Mouse (Mus musculus) forelimb bud, embryonic 11.5 days (tissue): ENCODE measurements around the gene Arpc1a.
"Not testable (repeated sequence)": the region's sequence is repeated elsewhere in the genome, so short reads cannot be mapped to it uniquely, and the experiment has no call there.

Experiments used
- DNase-seq: peaks from one replicate; pipeline ENCODE4 v3.0.0-alpha.2; 2012; ENCODE audit warnings: low read depth, low spot score

Arpc1a gene

GRCm38 (mm10) chr5:145083632-145084451 lies at the start of gene Arpc1a, which contains the start of gene Kpna7:
Gene Arpc1a, plus strand, starts transcription at chr5:145083830.
Gene Kpna7, minus strand, starts transcription at chr5:145084030.
- DNase-seq = peak; percentile 96

- DNase-seq = peak; percentile 12
Observed at GRCm38 (mm10) chr5:145041628-145042027, 42.0 kb upstream of the Arpc1a start.

DNA sequence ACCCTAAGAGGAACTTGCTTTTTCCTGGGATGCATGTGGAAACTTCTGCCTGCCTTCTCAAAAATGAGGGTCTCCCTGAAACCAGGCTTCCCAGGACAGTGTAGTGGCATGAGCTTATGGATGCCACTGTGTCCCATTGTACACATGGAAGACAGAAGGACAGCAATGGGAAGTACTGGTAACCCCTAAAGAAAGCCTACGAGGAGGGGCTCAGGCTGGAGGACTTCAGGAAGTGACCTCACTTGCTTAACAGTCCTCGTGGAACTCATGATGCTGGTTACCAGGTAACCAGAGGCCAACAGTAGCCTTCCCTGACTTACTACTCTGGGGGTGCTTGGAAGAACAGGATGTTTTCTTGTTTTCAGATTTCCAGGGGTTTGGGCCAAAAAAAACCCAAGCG lies 40.9 kb upstream of the Arpc1a start, which contains the start of gene 1700018F24Rik:
Gene 1700018F24Rik, plus strand, starts transcription at position 301 of the 400 bp plus-strand sequence.
- DNase-seq = not testable (repeated sequence)

- DNase-seq = not testable (repeated sequence)
Observed at GRCm38 (mm10) chr5:145054187-145054586, 29.4 kb upstream of the Arpc1a start.

- no peak for DNase-seq
Observed at GRCm38 (mm10) chr5:145057907-145058306, 25.7 kb upstream of the Arpc1a start.

GRCm38 (mm10) chr5:145058722-145059121 lies 24.9 kb upstream of the Arpc1a start:
- DNase-seq = no peak

GRCm38 (mm10) chr5:145059524-145059923 lies 24.1 kb upstream of the Arpc1a start:
- DNase-seq = no peak

- no peak for DNase-seq
Observed at GRCm38 (mm10) chr5:145064765-145065340, 18.8 kb upstream of the Arpc1a start.

DNA sequence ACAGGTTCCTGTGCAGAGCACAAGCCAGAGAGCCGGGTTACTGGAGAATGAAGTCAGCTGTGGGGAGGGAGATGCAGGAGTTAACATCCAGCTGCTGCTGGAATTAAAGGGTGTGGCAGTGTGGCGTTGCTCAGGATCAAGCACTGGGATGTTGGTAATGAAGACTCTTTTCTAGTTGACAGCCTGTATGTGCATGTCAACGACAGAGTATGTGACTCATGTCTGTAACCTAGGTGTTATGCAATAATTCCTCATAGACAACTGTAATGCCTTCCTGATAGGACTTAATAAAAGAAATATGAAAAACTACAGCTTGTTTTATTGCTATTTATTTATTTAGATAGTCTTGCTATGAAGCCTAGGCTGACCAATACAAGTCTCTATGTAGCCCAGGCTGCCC lies 14.8 kb upstream of the Arpc1a start:
- DNase-seq = no peak

GRCm38 (mm10) chr5:145069707-145070106 lies 13.9 kb upstream of the Arpc1a start:
- peak; percentile 83 for DNase-seq

GRCm38 (mm10) chr5:145071342-145071741 lies 12.3 kb upstream of the Arpc1a start:
- DNase-seq = no peak

DNA sequence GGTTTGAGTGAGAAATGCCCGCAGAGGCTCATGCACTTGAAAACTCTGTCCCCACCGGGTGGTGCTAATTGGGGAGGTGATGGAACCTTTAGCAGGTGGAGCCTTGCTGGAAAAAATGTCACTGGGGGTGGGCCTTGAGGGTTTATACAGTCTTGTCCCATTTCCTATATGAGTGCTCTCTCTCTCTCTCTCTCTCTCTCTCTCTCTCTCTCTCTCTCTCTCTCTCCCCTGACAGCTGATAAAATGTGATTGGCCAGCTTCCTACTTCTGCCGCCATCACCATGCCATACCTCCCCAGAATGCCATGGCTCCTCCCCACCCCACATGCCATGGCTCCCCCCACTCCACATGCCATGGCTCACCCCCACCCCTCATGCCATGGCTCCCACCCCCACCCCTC lies 8.5 kb upstream of the Arpc1a start:
- DNase-seq = no peak

DNA sequence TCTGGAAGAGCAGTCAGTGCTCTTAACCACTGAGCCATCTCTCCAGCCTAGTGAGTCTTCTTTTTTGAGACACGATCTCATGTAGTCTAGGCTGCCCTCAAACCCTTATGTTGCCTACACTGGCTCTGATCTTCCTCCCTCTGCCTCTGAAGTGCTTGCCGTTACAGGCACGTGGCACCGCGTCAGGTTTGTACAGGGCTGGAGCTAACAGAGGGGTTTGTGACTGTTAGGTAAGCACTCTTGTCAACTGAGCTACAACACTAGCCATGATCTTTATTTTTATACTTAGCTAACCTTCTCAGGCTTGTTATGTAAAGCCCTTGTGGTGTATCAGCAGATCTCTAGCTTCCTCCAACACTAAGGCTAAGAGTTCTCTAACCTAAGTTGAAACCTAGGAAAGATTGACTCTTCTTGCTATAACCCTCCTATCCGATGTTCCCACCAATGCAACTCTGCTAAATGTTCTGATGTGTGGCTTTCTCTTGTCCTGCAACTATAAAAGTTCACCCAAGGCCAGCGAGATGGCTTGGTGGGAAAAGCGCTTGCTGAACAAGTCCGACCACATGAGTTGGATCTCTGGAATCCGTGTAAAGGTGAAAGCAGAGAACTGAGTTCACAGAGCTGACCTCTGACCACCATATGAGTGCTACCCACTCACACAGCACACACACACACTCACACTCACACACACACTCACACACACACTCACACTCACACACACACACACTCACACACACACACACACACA lies 1.6 kb upstream of the Arpc1a start:
- DNase-seq = no peak

GRCm38 (mm10) chr5:145083201-145083600 lies 429 bp upstream of the Arpc1a start:
- DNase-seq = not testable (repeated sequence)

- no peak for DNase-seq
Observed at GRCm38 (mm10) chr5:145084822-145085221, 1.2 kb downstream of the Arpc1a start.

DNA sequence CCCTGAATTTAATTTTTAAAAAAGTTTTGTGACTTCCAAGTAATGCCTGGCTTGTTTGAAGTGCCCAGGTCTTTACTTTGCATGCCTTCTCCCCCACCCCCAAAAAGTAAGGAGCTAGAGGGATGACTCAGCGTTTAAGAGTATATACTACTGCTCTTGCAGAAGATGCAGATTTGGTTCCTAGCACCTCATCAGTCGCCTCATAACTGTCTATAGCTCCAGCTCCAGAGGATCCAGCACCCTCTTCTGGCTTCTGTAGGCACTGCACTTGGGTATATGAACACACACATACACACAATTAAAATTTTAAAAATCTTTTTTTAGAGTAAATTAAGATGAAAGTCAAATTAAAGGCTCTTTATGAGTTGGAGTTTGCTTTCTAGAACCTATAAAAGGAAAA lies 4.6 kb downstream of the Arpc1a start:
- no peak for DNase-seq

DNA sequence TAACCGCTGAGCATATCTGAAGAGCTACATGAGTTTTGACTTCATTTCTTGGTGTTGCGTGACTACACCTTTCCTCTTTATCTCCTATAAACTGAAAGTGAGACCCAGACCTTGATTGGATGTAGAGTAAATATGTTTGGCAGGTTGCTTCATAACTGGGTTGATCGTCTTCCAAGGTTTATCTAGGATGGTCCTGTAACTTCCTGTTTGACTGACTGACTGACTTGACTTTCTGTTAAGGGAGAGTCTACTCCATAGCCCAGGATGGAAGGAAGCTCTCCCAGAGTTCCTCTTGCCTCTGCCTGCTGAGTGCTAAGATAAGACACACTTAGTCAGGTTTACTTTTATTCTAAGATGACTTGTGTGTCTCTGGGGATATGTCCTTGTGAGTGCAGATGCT lies 6.2 kb downstream of the Arpc1a start:
- DNase-seq = no peak

- no peak for DNase-seq
Observed at GRCm38 (mm10) chr5:145096195-145096594, 12.6 kb downstream of the Arpc1a start.

DNA sequence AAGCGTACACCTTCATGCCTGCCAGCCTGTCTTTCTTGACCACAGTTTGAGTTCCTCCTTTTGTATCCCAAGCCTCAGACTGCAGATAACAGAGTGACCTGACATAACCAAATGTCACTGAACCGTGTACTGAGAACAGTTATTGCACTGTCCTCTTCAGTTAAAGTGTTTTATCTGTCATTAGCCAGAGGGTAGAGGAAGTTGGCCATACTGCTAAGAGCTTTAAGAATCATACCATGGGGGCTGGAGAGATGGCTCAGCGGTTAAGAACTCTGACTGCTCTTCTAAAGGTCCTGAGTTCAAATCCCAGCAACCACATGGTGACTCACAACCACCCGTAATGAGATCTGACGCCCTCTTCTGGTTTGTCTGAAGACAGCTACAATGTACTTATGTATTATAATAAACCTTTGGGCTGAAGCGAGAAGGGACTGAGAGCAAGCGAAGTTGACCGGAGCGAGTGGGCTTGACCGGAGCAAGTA lies 14.8 kb downstream of the Arpc1a start:
- DNase-seq = no peak

DNA sequence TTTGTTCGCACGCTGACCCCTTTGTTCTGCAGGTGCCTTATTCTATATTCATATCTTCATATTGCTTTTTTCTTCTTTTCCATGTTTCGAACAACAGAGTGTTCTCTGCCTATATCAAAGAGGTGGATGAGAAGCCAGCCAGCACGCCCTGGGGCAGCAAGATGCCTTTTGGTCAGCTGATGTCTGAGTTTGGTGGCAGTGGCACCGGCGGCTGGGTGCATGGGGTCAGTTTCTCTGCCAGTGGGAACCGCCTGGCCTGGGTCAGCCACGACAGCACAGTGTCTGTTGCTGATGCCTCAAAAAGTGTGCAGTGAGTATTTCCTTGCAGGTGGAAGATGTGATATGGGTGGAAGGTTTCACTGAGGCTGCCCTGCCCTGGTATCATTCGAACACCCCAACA lies 17.3 kb downstream of the Arpc1a start:
- no peak for DNase-seq

DNA sequence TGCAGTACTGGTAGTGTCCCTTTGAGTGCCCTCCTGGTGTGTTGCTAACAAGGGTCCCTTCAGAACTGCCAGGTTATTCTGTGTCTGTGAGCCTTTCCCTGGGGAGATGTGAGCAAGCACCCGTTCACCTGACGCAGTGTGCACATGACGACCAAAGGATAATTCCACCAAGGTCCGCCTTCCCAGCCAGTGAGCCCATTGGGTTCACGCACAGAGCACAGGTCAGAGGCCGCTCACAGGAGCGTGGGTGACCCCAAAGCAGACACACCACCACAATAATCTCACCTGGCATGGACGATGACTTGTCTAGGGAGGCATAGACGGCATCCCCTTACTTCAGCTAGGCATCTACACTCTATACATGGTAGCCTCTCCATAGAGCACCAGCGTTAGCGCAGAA lies 17.8 kb downstream of the Arpc1a start:
- DNase-seq = not testable (repeated sequence)

- DNase-seq = no peak
Observed at GRCm38 (mm10) chr5:145102706-145103105, 19.1 kb downstream of the Arpc1a start.
